Mouse (Mus musculus) embryonic facial prominence, embryonic 10.5 days (tissue): ENCODE results near the gene Mtus2. TPM values are rescaled to one million over a fixed set of nuclear protein-coding genes. Genes with fewer than 3 reads are reported as not detected.

Source experiments
- DNase-seq: peaks from one replicate; pipeline ENCODE4 v3.0.0-alpha.2; 2017; ENCODE audit warnings: low spot score
- H3K27ac ChIP-seq: fragments of 300-500 bp; sonication (generic); replicated peaks from 2 replicates; pipeline ENCODE4 v1.5.1; 2016; ENCODE audit warnings: mild to moderate bottlenecking
- H3K27me3 ChIP-seq: fragments of 300-500 bp; sonication (generic); replicated peaks from 2 replicates; pipeline ENCODE4 v1.6.1; 2016; ENCODE audit warnings: low read depth, mild to moderate bottlenecking; ENCODE audit not compliant: poor library complexity, severe bottlenecking
- H3K36me3 ChIP-seq: fragments of 300-500 bp; sonication (generic); replicated peaks from 2 replicates; pipeline ENCODE4 v1.6.1; 2016; ENCODE audit warnings: mild to moderate bottlenecking, moderate library complexity
- H3K4me1 ChIP-seq: fragments of 300-500 bp; sonication (generic); 2 replicates; pipeline ENCODE4 v1.6.1; 2016
- H3K4me3 ChIP-seq: fragments of 300-500 bp; sonication (generic); 2 replicates; pipeline ENCODE4 v1.5.1; 2016; ENCODE audit warnings: mild to moderate bottlenecking, moderate library complexity
- H3K9me3 ChIP-seq: fragments of 300-500 bp; sonication (generic); 2 replicates; pipeline ENCODE4 v1.6.1; 2016; ENCODE audit warnings: mild to moderate bottlenecking
- WGBS: fragments of 180-500 bp; shearing (Covaris S2); methylation state at CpG from one replicate; pipeline ENCODE4 v1.1.7; 2016; 5-methylcytosine and 5-hydroxymethylcytosine counted together
- polyA plus RNA-seq: library from polyadenylated mRNA; unstranded; fragments of >200 nt; fragmentation: Nextera tagmentation; extraction: Ambion mirVana; gene quantifications from 2 replicates; pipeline ENCODE4 v1.2.1, GENCODE M21; 2016

Mtus2 gene
- polyA plus RNA-seq, 1 experiment from 2014 or later: 5.7 TPM

DNA sequence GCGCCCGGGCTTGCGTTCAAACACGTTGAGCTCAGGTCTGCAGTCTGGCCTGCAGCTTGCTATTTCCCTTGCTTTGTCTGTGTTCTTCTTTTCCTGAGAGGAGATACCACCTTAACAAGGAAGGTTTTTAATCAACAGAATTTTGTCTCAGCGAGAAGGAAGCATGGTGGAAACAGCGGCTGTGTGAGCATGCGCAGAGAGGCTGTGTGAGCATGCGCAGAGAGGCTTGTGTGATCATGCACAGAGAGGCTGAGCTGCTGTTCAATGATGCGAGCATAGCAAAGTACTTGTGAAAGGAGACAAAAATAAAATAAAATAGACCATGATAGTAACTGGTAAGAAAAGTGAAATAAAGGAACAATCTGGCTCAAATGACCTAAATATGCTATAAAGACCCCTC lies 142.2 kb downstream of the Mtus2 start:
- no peak for DNase-seq
- Histone ChIP-seq H3K4me3 (no peak overlapping the region), H3K36me3 (no peaks in the 10 kb centered on the region), H3K27ac (no peak overlapping the region), H3K4me1 (no peaks in the 10 kb centered on the region), H3K27me3 (no peaks in the 10 kb centered on the region), H3K9me3 (no peaks in the 10 kb centered on the region)
- 93% methylated on average over 9 of the region's 9 CpGs for WGBS

DNA sequence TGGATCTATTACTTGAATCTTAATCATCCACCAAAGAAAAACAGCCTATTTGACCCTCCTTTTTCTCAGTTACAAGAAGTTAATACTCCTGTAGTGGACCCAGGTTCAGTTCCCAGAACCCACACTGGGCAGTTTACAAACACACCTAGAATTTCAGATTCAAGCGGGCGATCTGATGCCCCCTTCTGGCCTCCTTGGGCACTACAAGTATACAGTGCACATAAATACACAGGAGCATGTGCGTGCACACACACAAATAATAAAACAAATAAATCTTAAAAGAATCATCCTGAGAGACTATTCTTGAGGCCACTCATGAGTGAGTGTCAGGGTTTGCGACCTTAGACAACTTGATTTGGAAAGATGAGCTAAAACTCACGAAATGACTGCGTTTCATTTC lies 150.2 kb downstream of the Mtus2 start:
- no peaks in the 10 kb centered on the region for H3K9me3 ChIP-seq
- no peak overlapping the region for H3K4me3 ChIP-seq
- H3K27me3 ChIP-seq: no peaks in the 10 kb centered on the region
- H3K36me3 ChIP-seq: no peaks in the 10 kb centered on the region
- peaks cover 4% of the 10 kb centered on the region; the same call in 1 of the 2 replicates for H3K4me1 ChIP-seq
- 88% methylated on average over 6 of the region's 6 CpGs for WGBS
- H3K27ac ChIP-seq: no peak overlapping the region
- DNase-seq: no peak

DNA sequence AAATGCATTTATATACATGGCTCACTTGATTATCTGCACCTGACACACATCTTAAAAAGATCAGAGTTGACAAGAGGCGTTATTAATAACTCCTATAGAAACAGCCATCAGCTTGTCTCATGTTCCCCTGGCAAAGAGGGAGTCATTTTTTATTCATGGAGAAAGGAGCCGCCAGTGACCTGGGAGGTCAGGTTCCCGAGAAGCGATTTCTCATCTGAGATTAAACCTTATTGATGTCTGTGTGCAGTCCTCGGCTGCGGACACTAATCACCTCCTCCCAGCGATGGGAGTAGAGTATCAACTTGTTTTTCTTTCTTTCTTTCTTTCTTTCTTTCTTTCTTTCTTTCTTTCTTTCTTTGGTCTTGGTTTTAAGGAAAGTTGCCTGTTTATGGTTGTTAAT lies 150.8 kb downstream of the Mtus2 start:
- Histone ChIP-seq H3K4me1 (peaks cover 4% of the 10 kb centered on the region; the same call in 1 of the 2 replicates), H3K27me3 (no peaks in the 10 kb centered on the region), H3K36me3 (no peaks in the 10 kb centered on the region), H3K27ac (no peak overlapping the region), H3K9me3 (no peaks in the 10 kb centered on the region), H3K4me3 (no peak overlapping the region)
- WGBS: 60% methylated on average over 7 of the region's 7 CpGs
- DNase-seq: no peak

DNA sequence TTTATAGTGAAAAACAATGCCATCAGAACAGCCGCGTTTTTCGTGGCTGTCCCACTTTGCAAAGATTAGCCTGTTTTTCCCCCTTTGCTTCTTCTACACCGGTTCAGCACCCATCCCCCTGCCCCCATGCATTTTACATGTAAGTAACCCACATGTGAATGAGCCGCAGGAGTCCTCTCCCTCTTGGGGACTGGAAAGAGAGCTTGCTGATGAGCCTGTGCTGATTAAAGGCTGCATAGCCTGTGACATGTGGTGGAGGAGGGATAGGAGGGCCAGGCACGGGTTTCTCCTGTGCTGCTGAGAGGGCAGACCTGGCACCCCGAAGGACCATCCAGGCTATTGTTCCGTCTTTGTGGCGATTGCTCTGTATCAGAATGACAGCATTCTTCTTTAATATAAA lies 151.2 kb downstream of the Mtus2 start:
- WGBS: 53% methylated on average over 9 of the region's 9 CpGs

DNA sequence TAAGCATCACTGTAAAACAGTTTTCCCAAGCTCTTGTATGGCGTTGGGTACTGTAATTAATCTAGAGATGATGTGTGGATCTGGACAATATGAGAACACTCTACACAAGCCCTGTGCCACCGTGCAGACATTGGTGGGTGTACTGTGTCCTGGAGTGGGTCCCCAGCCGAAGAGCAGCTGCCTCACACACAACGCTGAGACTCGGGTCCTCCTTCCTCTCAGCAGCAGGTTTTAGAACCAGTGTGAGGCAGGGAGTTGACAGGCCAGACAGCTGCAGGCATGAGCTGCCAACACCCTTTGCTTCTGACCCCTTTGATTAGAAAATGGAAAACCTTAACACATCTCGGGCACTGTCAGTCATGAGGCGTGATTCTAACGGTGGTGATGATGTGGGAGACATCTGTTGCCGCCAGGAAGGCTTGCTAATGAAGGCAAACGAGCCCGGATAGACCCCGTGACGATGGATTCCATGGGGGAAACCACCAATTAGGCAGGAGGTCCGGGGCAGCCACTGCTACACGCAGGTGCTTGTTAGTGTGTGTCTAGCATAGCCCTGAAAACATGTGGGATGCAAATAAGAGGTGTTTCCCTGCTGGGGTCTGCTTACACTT lies 158.2 kb downstream of the Mtus2 start:
- Histone ChIP-seq H3K4me1 (no peaks in the 10 kb centered on the region), H3K27ac (no peak overlapping the region), H3K9me3 (no peaks in the 10 kb centered on the region), H3K27me3 (no peaks in the 10 kb centered on the region), H3K36me3 (no peaks in the 10 kb centered on the region), H3K4me3 (no peak overlapping the region)
- no peak for DNase-seq
- WGBS: 79% methylated on average over 15 of the region's 15 CpGs

More for the DNA sequence above, 151.2 kb downstream of the Mtus2 start:
- Histone ChIP-seq H3K4me1 (peaks cover 4% of the 10 kb centered on the region; the same call in 1 of the 2 replicates), H3K4me3 (no peak overlapping the region), H3K27ac (no peak overlapping the region; the same call in 1 of the 2 replicates), H3K27me3 (no peaks in the 10 kb centered on the region), H3K9me3 (no peaks in the 10 kb centered on the region), H3K36me3 (no peaks in the 10 kb centered on the region)
- DNase-seq: no peak

DNA sequence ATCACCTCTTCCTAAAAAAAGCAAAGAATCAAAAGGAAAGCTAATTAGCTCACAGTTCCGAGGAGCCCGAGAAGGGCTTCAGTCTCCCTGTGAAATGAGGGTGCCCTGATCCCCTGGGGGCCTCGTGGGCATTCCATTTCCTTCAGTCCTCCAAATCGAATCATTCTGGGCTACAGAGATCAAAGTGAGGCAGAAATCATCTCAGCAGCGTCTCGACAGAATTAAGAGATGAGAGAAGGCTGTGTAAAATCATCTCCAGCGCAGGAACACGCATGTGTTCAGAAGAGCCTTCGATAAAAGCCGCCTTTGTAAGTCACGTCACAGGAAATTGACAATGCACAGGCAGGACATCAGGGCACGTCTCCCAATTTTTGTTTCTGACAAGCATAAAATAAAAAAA lies 167.2 kb downstream of the Mtus2 start:
- H3K4me1 ChIP-seq: no peaks in the 10 kb centered on the region
- no peak overlapping the region for H3K27ac ChIP-seq
- H3K36me3 ChIP-seq: no peaks in the 10 kb centered on the region
- 78% methylated on average over 12 of the region's 12 CpGs for WGBS
- H3K9me3 ChIP-seq: no peaks in the 10 kb centered on the region
- DNase-seq: no peak
- H3K27me3 ChIP-seq: no peaks in the 10 kb centered on the region
- H3K4me3 ChIP-seq: no peak overlapping the region

DNA sequence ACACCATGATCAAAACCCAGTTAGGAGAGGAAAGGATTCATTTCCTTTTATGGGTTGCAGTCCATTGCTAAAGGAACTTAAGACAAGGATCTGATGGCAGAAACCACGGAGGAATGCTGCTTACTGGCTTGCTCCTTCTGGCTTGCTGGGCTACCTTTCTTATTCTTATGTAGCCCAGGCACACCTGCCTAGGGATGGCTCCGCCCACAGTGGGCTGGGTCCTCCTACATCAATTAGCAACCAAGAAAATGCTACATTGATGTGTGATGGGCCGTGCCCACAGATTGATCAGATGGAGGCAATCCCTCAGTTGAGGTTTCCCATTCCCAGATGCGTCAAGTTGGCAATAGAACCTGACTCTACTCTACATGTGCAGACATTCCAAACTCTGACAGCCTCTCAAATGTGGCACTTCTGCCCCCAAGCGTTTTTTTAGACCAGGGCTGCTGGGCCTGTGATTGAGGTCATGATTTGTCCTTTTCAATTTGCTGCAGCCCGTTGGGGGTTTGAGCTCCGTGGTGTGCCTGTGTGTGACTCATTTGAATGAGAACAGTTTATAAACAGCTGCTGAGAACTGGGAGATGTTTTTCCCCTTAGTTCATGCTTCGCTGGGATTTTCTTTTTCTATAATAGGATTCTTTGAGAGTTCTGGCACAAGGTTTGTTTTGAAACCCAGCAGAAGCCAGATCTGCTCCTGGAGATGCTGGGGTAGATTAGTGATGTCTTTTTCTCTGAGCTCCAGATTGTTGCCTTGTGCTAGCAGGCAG lies 173.8 kb downstream of the Mtus2 start:
- 50% methylated on average over 8 of the region's 8 CpGs for WGBS
- Histone ChIP-seq H3K4me1 (peaks cover 22% of the 10 kb centered on the region), H3K36me3 (no peaks in the 10 kb centered on the region), H3K27ac (no peak overlapping the region), H3K9me3 (no peaks in the 10 kb centered on the region), H3K27me3 (no peaks in the 10 kb centered on the region), H3K4me3 (no peak overlapping the region)
- DNase-seq: no peak

DNA sequence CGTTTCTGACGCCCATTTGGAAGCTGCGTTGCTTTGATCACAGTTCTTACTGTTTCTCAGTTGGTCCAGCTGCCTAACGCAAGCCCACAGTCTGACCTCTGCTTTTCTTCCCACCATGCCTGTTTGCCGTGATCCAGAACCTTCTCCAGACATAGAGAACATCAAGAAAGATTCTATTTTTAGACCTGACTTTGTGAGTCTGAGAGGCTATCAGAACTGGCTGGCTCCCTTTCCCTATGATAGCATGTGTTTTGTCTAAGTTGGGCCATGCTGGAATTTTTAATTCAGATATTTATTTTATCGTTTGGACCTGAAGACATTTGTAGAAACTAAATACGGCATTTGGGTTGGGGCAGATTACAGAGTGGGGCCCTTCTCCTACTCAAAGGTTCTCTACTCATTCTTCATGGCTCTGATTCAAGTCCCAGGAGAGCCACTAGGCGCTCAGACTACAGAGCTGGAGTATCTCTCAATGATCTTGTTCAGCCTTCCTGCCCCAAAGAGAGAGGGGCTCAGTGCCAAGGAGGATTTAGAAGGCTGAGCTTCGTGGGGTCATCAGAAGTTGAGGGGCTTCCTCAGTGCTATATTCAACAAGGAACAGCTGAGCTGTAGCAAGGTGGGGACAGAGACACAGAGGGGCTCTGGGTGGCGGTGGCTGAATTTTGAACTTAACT lies 174.5 kb downstream of the Mtus2 start:
- Histone ChIP-seq H3K27ac (no peak overlapping the region), H3K4me3 (no peak overlapping the region), H3K36me3 (no peaks in the 10 kb centered on the region), H3K9me3 (no peaks in the 10 kb centered on the region), H3K4me1 (peaks cover 22% of the 10 kb centered on the region), H3K27me3 (no peaks in the 10 kb centered on the region)
- no peak for DNase-seq
- 73% methylated on average over 10 of the region's 10 CpGs for WGBS

DNA sequence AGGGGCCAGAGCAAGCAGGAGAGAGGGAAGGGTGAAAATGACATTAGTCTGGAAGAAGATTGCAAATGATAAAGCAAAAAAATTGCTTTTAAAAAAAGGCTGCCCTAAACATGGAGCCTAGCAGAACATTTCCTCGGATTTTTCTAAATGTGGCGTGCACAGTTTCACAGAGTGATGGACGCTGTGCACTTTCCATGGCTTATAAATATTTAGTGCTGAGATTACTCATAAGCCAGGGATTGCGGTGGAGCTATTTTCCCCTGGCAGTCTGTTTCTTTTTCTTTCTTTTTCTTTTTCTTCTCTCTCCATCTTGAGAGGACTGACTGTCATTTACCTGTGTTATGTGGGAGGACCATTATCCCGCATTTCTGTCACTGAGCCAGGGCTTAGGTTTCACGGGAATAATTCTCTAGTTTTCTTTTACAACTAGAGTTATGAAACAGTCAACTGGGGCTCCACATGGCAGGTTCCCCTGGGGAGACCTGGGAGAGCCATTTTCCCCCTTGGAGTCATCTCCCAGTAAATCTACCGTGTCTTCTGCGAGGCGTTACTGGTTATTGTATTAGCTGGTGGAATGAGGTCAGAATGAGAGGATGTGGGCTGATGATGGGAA lies 176.4 kb downstream of the Mtus2 start:
- DNase-seq: no peak
- Histone ChIP-seq H3K27me3 (no peaks in the 10 kb centered on the region), H3K4me3 (no peak overlapping the region), H3K27ac (no peak overlapping the region), H3K36me3 (no peaks in the 10 kb centered on the region), H3K4me1 (peaks cover 22% of the 10 kb centered on the region), H3K9me3 (no peaks in the 10 kb centered on the region)
- WGBS: 88% methylated on average over 9 of the region's 9 CpGs

DNA sequence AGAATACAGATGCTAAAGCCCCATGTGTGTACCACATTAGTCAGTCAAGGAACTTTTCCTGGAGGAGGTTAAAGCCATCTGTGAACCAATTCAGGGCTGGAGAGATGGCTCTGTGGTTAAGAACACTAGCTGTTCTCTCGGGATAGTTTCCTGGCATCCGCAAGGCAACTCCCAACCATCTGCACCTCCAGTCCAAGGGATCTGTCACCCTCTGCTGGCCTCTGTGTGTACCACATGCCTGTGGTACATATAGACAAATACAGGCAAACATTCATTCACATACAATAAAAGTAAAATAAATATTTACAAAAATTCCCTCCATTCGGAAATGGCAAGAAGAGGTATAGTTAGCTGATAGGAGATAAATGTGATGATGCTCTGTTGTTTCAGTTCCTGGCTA lies 184.5 kb downstream of the Mtus2 start:
- no peak overlapping the region for H3K4me3 ChIP-seq
- H3K9me3 ChIP-seq: no peaks in the 10 kb centered on the region
- no peak overlapping the region for H3K27ac ChIP-seq
- no peaks in the 10 kb centered on the region for H3K4me1 ChIP-seq
- 94% methylated on average over 3 of the region's 3 CpGs for WGBS
- DNase-seq: no peak
- H3K36me3 ChIP-seq: no peaks in the 10 kb centered on the region
- H3K27me3 ChIP-seq: no peaks in the 10 kb centered on the region

DNA sequence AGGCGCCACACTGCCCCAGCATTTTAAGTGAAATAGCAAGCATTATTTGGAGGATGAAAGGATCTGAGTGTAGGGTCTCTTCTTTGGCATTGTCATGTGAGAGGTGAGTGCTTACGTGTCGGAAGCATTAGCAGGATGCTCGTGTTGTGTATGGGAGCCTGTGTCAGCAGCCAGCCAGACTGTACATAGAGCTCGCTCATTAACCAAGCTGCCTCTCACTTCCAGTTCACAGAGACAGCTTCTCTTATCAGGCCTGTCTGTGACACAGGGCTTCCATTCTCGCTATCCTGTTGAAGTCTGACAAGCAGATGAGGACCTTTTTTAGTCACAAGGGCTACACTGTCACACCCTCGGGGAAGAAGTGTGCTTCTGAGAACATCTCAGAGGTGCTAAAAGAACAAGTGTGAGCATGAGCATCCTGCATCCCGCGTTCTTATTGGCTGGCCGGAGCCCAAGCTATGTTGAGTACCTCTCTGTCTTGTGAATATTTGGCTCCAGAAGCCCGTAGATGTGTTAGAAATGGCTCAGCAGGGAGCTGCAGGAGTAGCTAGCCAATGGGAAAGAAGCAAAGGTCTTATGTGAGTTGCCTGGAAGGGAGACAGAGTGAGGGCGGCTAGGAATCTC lies 189.2 kb downstream of the Mtus2 start:
- no peak for DNase-seq
- Histone ChIP-seq H3K27ac (no peak overlapping the region), H3K27me3 (no peaks in the 10 kb centered on the region), H3K4me1 (no peaks in the 10 kb centered on the region), H3K9me3 (peaks cover 10% of the 10 kb centered on the region), H3K36me3 (no peaks in the 10 kb centered on the region), H3K4me3 (no peak overlapping the region)
- 83% methylated on average over 12 of the region's 12 CpGs for WGBS

DNA sequence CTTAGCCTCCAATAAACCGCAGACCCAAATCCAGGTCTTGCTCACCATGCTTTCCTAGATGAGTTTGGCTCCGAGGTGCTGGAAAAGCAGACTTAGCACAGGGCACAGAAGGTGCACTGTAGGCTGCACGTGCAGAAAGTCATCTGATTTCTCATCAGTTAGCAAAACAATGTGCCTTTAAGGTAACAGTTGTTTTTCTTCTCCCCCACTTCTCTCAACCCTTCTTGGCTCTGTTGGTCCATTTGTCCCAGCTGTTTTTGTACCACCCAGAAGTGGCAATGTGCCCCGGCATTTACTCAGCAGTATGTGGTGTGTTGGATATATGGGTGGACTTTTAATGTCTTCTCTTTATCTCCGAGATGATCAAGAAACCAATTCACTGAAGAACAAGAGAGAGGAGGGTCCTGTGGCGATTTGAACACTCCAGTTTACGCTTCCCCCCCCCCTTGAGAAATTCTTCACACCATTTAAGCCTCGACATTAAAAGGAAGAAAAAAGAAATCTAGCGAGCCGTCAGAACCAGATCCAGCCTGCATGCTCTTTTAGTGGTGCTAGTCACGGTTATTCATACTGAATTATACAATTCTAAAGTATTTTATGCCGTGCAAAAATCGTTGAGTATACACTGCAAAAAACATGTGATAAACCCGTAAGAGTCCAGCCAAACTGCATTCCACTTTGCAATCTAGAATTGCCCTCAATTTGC lies 194.9 kb downstream of the Mtus2 start:
- Histone ChIP-seq H3K27me3 (no peaks in the 10 kb centered on the region), H3K4me3 (no peak overlapping the region), H3K36me3 (no peaks in the 10 kb centered on the region), H3K27ac (no peak overlapping the region), H3K4me1 (no peaks in the 10 kb centered on the region), H3K9me3 (peaks cover 10% of the 10 kb centered on the region)
- DNase-seq: no peak
- 81% methylated on average over 14 of the region's 14 CpGs for WGBS
